Mouse (Mus musculus) left cerebral cortex, adult 2 months (tissue): ENCODE measurements at regions not wholly inside any gene's neighbourhood (a gene's known extent, or its start where the extent isn't known, plus 50 kb on each side); places are given as distances from the start of the nearest gene placed in this dataset.

Source experiments
- DNase-seq, 2 experiments: peaks; one replicate each; pipeline ENCODE4 v3.0.0; 2021 to 2022; ENCODE audit warnings: low spot score in 2 of 2, mixed read lengths in 1 of 2; ENCODE audit errors: extremely low spot score in 1 of 2
- H3K27ac ChIP-seq: fragments of 200-600 bp; 2 replicates; pipeline ENCODE4 v1.8.1; 2022
- H3K4me3 ChIP-seq: fragments of 200-600 bp; 2 replicates; pipeline ENCODE4 v1.8.1; 2022
- CTCF ChIP-seq: fragments of 200-600 bp; IDR thresholded peaks from 2 replicates; pipeline ENCODE4 v1.8.1; 2022; ENCODE audit warnings: antibody characterized with exemption, mild to moderate bottlenecking, moderate library complexity
- intact Hi-C: fragments of 180-260 bp; cut with DNase I; formaldehyde crosslinking; loops from one replicate; pipeline ENCODE4 v1.15.1; 2025

DNA sequence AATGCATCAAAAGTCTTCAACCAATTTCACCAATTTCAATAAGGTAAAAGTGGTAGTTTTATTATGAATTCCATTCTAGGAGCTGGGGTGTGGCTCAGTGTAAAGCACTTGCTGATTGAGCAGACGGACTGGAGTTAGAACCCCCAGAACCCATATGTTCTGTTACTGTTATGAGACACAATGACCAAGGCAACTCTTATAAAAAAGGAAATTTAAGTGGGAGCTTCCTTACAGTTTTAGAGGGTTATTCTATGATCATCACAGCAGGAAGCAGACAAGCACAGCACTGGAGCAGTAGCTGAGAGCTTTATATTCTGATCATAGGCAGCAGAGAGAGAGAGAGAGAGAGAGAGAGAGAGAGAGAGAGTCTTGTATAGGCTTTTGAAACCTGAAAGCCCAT, 81.7 kb upstream of the 1700016C15Rik start:
- Histone ChIP-seq H3K4me3 (no peak overlapping the region), H3K27ac (no peak overlapping the region)
- intact Hi-C loops, result no loop called here
- no peak for DNase-seq
- no peak for TF ChIP-seq CTCF

DNA sequence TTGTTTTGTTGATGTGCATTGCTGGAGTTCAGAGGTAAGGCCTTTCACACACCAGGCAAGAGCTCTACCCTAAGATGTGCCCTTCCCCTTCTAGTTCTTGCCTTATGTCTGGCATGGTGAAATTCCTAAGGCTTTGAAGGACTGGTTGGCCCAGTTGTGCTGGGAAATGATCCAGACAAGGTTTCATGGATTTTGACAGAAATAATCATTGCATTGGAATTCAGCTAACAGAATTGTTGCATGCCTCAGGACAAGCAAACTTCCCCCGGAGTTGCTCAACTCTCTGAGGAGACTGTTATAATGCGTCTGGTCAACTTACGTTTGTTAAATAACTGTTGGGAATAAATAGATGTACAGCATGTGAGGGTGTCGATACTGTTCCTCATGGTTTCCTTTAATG, 80.6 kb upstream of the 1700016C15Rik start:
- DNase-seq, result no peak
- intact Hi-C loops, result no loop called here
- Histone ChIP-seq H3K4me3 (no peak overlapping the region), H3K27ac (no peak overlapping the region)
- no peak for TF ChIP-seq CTCF

DNA sequence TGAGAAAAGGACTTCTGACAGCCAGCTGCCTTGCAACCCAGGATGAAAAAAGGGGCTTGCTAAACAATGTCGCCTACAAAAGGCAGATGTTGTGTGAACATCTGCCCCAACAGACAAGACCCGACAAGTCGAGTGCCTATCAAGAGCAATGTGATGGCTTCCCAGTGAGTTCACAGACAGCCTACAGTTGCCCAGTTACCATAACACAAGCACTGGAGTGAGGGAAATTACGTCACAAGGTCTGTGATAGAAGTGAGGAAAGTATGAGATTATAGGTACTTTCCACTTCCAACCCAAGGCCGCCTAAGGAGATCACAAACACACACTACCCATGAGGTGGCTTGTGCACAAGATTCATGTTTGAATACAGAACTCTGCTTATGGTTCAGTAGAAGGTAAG, 78.4 kb upstream of the 1700016C15Rik start:
- no peak for DNase-seq
- no peak for TF ChIP-seq CTCF
- H3K27ac ChIP-seq, result no peak overlapping the region
- H3K4me3 ChIP-seq, result no peak overlapping the region
- intact Hi-C loops, result no loop called here

- H3K27ac ChIP-seq, result no peak overlapping the region
- TF ChIP-seq CTCF, result no peak
- no peak for DNase-seq
- H3K4me3 ChIP-seq, result no peak overlapping the region
- intact Hi-C loops, result no loop called here
Observed at GRCm38 (mm10) chr1:177663163-177663562, 66.5 kb upstream of the 1700016C15Rik start.

DNA sequence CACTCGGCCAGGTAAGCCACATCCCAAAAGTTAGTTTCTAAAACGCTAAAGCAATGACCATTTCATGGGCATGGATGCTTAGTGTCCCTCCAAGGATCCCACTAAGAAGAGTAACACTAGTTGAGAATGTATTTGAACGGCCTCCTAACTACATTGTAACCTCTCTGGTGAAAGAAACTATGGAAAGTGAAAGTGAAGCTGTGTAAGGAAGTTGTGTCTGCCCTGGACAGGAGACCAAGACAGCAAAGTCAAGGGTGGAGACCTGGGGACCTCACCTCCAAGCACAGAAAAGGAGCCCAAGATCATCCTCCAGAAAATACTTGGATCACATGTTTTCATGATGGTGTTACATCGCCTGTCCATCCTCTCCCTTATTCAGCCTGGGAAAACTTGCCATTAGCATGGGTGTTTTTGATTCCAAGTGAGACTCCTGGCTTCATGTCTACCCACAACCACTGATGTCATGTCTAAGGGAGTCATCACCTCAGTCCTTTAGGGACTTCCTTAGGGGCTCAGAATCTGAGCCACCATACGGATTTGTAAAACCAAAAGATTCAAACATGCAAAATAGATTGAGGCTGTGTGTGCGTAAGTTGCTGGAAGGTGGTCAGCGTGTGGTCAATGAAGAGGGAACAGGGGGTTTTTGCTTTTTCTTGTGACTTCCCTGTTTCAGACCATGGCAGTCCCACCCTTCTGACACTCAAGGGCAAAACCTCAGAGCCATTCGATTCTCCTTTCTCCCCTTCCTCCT, 62.4 kb upstream of the 1700016C15Rik start:
- intact Hi-C loops, result loop anchor here (5.0 kb wide), 1 partner anchor 35 kb away; no protein-coding TSS in a partner anchor
- no peak overlapping the region for H3K4me3 ChIP-seq
- TF ChIP-seq CTCF, result no peak
- no peak overlapping the region for H3K27ac ChIP-seq
- DNase-seq, result no peak

- H3K27ac ChIP-seq, result no peak overlapping the region
Observed at GRCm38 (mm10) chr1:177670576-177670975, 59.0 kb upstream of the 1700016C15Rik start.

DNA sequence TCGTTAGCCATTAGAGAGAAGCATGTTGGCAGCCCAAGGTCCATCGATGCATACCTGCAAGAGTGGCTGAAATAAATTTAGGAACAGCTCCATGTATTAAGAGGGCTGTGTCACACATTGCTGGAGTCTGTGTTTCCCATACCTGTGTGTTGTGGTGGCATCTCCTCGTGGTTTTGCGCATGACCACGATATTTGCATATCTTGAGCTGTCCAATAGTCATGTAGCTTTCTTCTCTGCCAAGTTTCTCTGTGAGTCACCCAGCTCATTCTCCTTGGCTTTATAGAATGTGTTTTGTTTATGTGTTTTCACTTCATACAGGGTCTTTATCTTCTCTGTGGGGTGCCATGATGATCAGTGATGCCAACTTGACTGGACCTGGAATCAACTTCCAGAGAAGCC, 53.0 kb upstream of the 1700016C15Rik start:
- intact Hi-C loops, result no loop called here
- TF ChIP-seq CTCF, result no peak
- 0 out of 2 replicates have a peak overlapping the region, but pooled peaks have one; percentile 24 for H3K27ac ChIP-seq

More at GRCm38 (mm10) chr1:177670576-177670975, 59.0 kb upstream of the 1700016C15Rik start:
- no peak overlapping the region for H3K4me3 ChIP-seq
- DNase-seq, result no peak
- intact Hi-C loops, result no loop called here
- no peak for TF ChIP-seq CTCF

DNA sequence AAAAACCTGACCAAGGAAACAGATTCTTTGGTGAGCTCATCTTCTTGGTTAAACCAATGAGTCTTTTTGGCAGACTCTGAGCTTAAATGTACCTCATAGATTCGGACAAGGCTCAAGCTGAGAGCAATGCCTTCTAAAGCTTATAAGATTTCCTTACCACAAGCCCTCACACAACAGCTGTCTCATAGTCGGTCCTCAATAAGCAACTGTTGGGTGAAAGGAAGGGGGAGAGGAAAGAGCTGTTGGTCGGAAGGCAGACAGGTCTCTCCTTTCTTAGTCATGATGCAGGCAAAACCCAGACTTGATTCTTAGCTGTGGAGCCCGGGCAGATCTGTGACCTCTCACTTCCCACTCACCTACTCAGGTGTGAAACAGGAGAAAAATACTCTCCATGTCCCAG, 50.8 kb upstream of the 1700016C15Rik start:
- intact Hi-C loops, result no loop called here
- no peak for DNase-seq
- TF ChIP-seq CTCF, result no peak
- Histone ChIP-seq H3K27ac (no peak overlapping the region), H3K4me3 (no peak overlapping the region)

More for the DNA sequence above, 53.0 kb upstream of the 1700016C15Rik start:
- DNase-seq, result no peak
- H3K4me3 ChIP-seq, result no peak overlapping the region
